Mouse (Mus musculus): ENCODE measurements around the gene Hsf2bp.

Hsf2bp gene

GRCm38 (mm10) chr17:31908966-31909365, 127.2 kb downstream of the Hsf2bp start:
- DNase-seq (ENCODE audit: extremely low spot score, low spot score), result no peak

DNA sequence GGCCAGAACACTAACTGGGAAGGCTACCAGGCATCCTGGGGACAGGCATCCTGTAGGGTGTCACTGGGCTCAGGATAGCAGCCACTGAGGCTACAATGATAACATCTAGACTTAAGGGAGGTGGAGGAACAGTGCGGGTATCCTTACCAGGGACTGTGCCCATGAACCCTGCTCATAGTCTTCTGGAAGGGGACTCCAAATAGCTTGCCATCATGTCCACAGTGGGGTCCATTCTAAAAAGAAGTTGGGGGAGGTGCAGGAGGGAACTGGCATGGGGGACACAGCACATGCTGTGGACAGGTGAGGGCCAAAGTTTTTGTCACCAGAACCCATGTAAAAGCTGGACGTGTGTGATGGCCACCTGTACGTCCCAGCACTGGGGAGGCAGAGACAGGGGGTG, 129.7 kb downstream of the Hsf2bp start:
- DNase-seq (ENCODE audit: extremely low spot score, low spot score), result no peak

- no peak for DNase-seq (ENCODE audit: extremely low spot score, low spot score)
These were observed 130.3 kb downstream of the Hsf2bp start for GRCm38 (mm10) chr17:31905791-31906211.

DNA sequence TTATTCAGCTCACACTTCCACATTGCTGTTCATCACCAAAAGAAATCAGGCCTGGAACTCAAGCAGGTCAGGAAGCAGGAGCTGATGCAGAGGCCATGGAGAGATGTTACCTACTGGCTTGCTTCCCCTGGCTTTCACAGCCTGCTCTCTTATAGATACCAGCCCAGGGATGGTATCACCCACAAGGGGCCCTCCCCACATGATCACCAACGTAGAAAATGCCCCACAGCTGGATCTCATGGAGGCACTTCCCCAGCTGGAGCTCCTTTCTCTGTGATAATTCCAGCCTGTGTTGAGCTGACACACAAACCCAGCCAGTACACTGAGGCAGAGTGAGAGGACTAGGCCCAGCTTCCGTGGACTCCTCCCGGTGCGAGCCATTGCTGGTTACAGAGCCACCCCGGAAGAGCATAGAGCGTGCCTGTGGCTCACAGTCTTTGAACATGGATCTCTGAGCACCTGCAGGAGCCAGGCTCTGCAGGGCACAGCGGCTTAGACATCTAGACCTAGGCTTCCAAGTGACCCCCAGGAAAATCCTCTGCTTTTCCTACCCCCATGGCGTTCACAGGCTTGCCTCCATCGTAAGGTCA, 130.9 kb downstream of the Hsf2bp start:
- DNase-seq (ENCODE audit: extremely low spot score, low spot score), result no peak

DNA sequence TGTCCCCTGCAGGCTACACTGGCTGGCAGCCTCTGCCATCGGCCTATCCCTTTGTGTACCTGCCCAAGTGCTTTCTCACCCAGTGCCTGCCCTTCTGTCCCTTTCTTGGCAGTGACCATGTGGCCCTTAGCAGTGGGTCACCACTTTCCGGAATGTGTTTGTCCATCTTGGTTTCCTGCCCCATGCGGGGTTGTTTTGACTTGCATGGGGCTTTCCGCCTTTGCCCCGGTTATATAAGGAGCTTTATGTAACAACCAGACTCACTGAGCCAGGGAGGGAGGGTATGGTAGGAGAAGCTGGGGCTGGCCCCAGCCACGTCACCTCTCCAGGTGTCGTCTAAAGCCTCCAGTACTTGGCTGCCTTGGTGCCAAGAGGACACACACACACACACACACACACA, 132.1 kb downstream of the Hsf2bp start:
- no peak for DNase-seq (ENCODE audit: extremely low spot score, low spot score)

- DNase-seq (ENCODE audit: extremely low spot score, low spot score), result no peak
These were observed 133.4 kb downstream of the Hsf2bp start for GRCm38 (mm10) chr17:31902630-31903198.

GRCm38 (mm10) chr17:31901461-31902204, 134.5 kb downstream of the Hsf2bp start:
- DNase-seq (ENCODE audit: extremely low spot score, low spot score), result no peak

DNA sequence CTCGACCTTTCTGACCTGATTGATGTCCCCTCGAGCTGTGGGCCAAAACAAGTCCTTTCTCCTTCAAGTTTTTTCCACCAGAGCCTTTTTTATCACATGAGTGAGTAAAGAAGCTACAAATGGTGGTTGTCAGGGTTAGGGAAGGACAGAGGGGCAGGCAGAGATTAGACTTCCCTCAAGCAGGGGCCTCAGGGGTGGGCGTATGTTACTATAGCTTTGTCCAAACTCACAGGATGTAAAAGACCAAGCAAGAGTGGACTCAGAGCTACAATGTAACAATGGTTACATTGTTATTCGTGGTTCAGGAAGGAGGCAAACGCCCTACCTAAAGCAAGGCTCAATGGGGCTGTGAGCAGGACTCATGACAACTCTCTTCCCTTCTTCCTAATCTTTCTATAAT, 137.2 kb downstream of the Hsf2bp start:
- no peak for DNase-seq (ENCODE audit: extremely low spot score, low spot score)

DNA sequence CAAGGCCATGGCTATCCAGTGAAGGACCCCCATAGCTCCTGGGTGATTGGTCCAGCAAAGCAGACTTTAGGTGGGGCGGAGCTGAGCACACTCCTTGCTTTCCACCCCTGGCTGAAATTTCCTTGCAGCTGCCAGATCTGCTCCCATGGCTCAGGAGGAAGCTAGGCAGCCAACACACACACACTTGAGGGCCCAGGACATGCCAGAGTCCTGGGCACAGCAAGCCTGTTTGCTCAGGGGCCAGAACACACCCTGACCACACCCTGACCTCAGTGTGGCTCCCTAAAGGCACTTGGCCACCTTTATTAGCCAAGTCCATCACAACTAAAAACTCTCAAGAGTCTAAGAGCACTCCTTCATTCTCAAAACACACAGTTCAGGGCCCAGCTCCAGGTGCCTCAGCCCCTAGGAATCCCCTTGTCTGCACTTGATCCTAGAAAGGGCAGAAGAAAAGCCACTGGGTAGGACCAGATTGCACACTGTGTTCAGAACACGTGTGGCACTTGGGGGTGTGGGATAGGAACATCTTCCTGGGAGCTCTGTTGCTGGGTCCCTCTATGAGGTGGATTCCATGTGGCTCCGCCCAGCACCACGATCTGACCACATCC, 138.9 kb downstream of the Hsf2bp start:
- no peak for DNase-seq (ENCODE audit: extremely low spot score, low spot score)

- DNase-seq (ENCODE audit: extremely low spot score, low spot score), result no peak
These were observed 139.4 kb downstream of the Hsf2bp start for GRCm38 (mm10) chr17:31896751-31897150.

DNA sequence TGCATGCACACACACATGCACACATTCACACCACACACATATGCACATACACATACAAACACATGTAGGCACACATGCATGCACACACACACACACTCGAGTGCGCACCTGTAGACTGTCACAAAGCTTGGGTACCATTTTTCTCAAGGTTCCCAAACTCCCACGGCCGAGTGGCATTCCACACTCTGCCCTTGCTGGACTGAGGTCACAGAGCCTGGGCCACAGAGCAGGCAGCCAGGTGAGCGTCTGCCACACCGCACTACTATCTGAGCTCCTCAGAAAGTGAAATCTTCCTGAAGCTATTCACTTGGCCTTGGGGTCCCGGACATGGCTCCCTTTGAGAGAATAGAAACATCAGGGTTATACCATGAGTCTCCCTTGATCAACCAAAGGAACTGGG, 139.8 kb downstream of the Hsf2bp start:
- no peak for DNase-seq (ENCODE audit: extremely low spot score, low spot score)
